Mouse (Mus musculus) MEL (cell line): ENCODE measurements around the gene 1700012A03Rik.

Source experiments
- CHD1 ChIP-seq: IDR thresholded peaks from 2 replicates; pipeline ENCODE4 v1.6.1; 2012; ENCODE audit warnings: low read depth, mild to moderate bottlenecking, inconsistent platforms, low read length, improper control_type of control experiment
- CTCF ChIP-seq, 3 experiments: IDR thresholded peaks in 2 of 3; conservative IDR thresholded peaks in 1 of 3; 2 replicates each; pipeline ENCODE4 v1.5.1; 2011 to 2012; ENCODE audit warnings: low read length in 3 of 3, low read depth in 2 of 3, mild to moderate bottlenecking in 2 of 3, improper control_type of control experiment in 1 of 3, inconsistent platforms in 1 of 3, mixed read lengths in 1 of 3, moderate library complexity in 1 of 3; ENCODE audit not compliant: control insufficient read depth in 1 of 3, insufficient read depth in 1 of 3, poor library complexity in 1 of 3, severe bottlenecking in 1 of 3
- ELF1 ChIP-seq: IDR thresholded peaks from 2 replicates; pipeline ENCODE4 v1.6.1; 2014; ENCODE audit warnings: low read depth, mild to moderate bottlenecking, inconsistent platforms, low read length, improper control_type of control experiment, moderate library complexity
- GABPA ChIP-seq: IDR thresholded peaks from 2 replicates; pipeline ENCODE4 v1.6.1; 2012; ENCODE audit warnings: low read depth, mild to moderate bottlenecking, inconsistent platforms, low read length, improper control_type of control experiment, moderate library complexity
- MAX ChIP-seq: IDR thresholded peaks from 2 replicates; pipeline ENCODE4 v1.6.1; 2011; ENCODE audit warnings: low read length, improper control_type of control experiment
- MAZ ChIP-seq: IDR thresholded peaks from 2 replicates; pipeline ENCODE4 v1.6.1; 2012; ENCODE audit warnings: low read depth, mild to moderate bottlenecking, inconsistent platforms, low read length, improper control_type of control experiment
- MYB ChIP-seq: IDR thresholded peaks from 2 replicates; pipeline ENCODE4 v1.6.1; 2011; ENCODE audit warnings: mild to moderate bottlenecking, low read depth, low read length, improper control_type of control experiment
- NELFE ChIP-seq: IDR thresholded peaks from 2 replicates; pipeline ENCODE4 v1.6.1; 2011; ENCODE audit warnings: low read depth, low read length, improper control_type of control experiment
- POLR2A ChIP-seq, 2 experiments: IDR thresholded peaks; 2 replicates each; pipeline ENCODE4 v1.6.1; 2011 to 2012; ENCODE audit warnings: low read length in 2 of 2, mild to moderate bottlenecking in 2 of 2, control low read depth in 1 of 2, improper control_type of control experiment in 1 of 2, low read depth in 1 of 2, moderate library complexity in 1 of 2; ENCODE audit not compliant: control insufficient read depth in 1 of 2, insufficient read depth in 1 of 2, poor library complexity in 1 of 2
- POLR2AphosphoS5 ChIP-seq: IDR thresholded peaks from 2 replicates; pipeline ENCODE4 v1.6.1; 2012; ENCODE audit warnings: low read depth, borderline replicate concordance, mild to moderate bottlenecking, inconsistent platforms, low read length, moderate library complexity, mixed read lengths
- RCOR1 ChIP-seq: IDR thresholded peaks from 2 replicates; pipeline ENCODE4 v1.6.1; 2012; ENCODE audit warnings: low read depth, mild to moderate bottlenecking, inconsistent platforms, low read length, improper control_type of control experiment
- SMC3 ChIP-seq: IDR thresholded peaks from 2 replicates; pipeline ENCODE4 v1.6.1; 2011; ENCODE audit warnings: low read depth, low read length, improper control_type of control experiment
- ZC3H11A ChIP-seq: IDR thresholded peaks from 2 replicates; pipeline ENCODE4 v1.6.1; 2012; ENCODE audit warnings: low read depth, mild to moderate bottlenecking, inconsistent platforms, low read length, improper control_type of control experiment
- ZKSCAN1 ChIP-seq: IDR thresholded peaks from 2 replicates; pipeline ENCODE4 v1.6.1; 2012; ENCODE audit warnings: low read depth, mild to moderate bottlenecking, inconsistent platforms, low read length, improper control_type of control experiment, moderate library complexity

- TF ChIP-seq MAZ, result no peak
- TF ChIP-seq MYB, result no peak
- TF ChIP-seq NELFE, result no peak
- no peak for TF ChIP-seq POLR2A (IDR thresholded peaks at IDR 0.05; ENCODE audit: control insufficient read depth in 1 of 2, insufficient read depth in 1 of 2, low read depth in 1 of 2, low read length in 2 of 2, poor library complexity in 1 of 2)
- no peak for TF ChIP-seq ZKSCAN1
- TF ChIP-seq CTCF (IDR thresholded peaks at IDR 0.05 in 2 of 3, conservative IDR thresholded peaks at IDR 0.05 in 1 of 3; ENCODE audit: control insufficient read depth in 1 of 3, insufficient read depth in 1 of 3, low read depth in 2 of 3, low read length in 3 of 3, poor library complexity in 1 of 3, severe bottlenecking in 1 of 3), result no peak
- TF ChIP-seq GABPA, result no peak
- TF ChIP-seq MAX, result no peak
- TF ChIP-seq ELF1, result no peak
- TF ChIP-seq RCOR1, result no peak
- TF ChIP-seq POLR2AphosphoS5, result no peak
- TF ChIP-seq SMC3, result no peak
- TF ChIP-seq CHD1, result no peak
- TF ChIP-seq ZC3H11A, result no peak
Measured at GRCm38 (mm10) chr6:32049256-32049950, 643 bp upstream of the 1700012A03Rik start.
